Mouse (Mus musculus): ENCODE measurements around the gene Socs2.

DNA sequence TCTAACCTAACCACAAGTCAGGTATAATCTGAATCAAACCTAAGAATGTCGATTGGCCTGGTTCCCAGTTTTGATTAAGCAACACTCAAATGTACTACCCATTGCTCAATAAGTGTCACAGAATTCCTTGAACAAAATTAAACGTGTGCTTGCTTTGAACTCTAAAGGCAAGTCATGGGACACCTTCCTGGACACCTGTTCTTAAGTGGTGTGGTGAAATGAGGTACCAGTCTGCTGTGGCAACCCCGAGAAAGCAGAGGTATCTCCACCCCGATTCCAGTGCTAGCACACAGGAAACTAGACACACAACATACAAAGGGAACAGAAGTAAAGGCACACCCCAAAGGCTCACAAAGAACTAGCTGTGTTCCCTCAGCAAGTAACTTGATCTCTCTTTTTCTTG, 31.2 kb downstream of the Socs2 start:
- TF ChIP-seq TAL1 (IDR thresholded peaks at IDR 0.05; ENCODE audit: low read length) (no peak), GATA1 (IDR thresholded peaks at IDR 0.05; ENCODE audit: low read length) (no peak)
